Mouse (Mus musculus): ENCODE data around the gene Creld2. TPM values are rescaled to one million over a fixed set of nuclear protein-coding genes. Genes with fewer than 3 reads are reported as not detected.

The Creld2 gene
- total and polyA plus RNA-seq, 2 experiments = 32.6 to 51.4 TPM

- Histone ChIP-seq H3K4me3 (ENCODE audit: insufficient read depth, low read depth, low read length) (no peak overlapping the region), H3K36me3 (ENCODE audit: control insufficient read depth, insufficient read depth, low read length) (no peaks in the 10 kb centered on the region), H3K9ac (ENCODE audit: low read depth, low read length) (no peak overlapping the region), H3K4me1 (ENCODE audit: control insufficient read depth, insufficient read depth, low read length) (peaks cover 42% of the 10 kb centered on the region), H3K79me2 (ENCODE audit: control insufficient read depth, insufficient read depth, low read length) (peaks cover under 1% of the 10 kb centered on the region), H3K27me3 (ENCODE audit: control insufficient read depth, insufficient read depth, low read length) (no peaks in the 10 kb centered on the region), H3K27ac (replicated peaks; ENCODE audit: insufficient read depth, low read depth, low read length) (peak overlapping the region; percentile 64)
- TF ChIP-seq CTCF (IDR thresholded peaks at IDR 0.05; ENCODE audit: low read depth, low read length) = no peak
- TF ChIP-seq POLR2A (IDR thresholded peaks at IDR 0.05; ENCODE audit: extremely low read depth, insufficient read depth, low read length) = no peak
- 90% methylated on average over 7 of the region's 7 CpGs for WGBS
- no peak for DNase-seq (ENCODE audit: extremely low read depth, low read depth, low spot score)
Observed at GRCm38 (mm10) chr15:88857361-88857760, 37.9 kb downstream of the Creld2 start.

GRCm38 (mm10) chr15:88858141-88858541 lies 38.7 kb downstream of the Creld2 start:
- peaks cover 8% of the 10 kb centered on the region for H3K79me2 ChIP-seq (ENCODE audit: control insufficient read depth, insufficient read depth, low read length)
- H3K27ac ChIP-seq (replicated peaks; ENCODE audit: insufficient read depth, low read depth, low read length) = peak overlapping the region; percentile 89
- TF ChIP-seq CTCF (IDR thresholded peaks at IDR 0.05; ENCODE audit: low read depth, low read length) (no peak), POLR2A (IDR thresholded peaks at IDR 0.05; ENCODE audit: extremely low read depth, insufficient read depth, low read length) (no peak)
- peak; percentile 94 for DNase-seq (ENCODE audit: extremely low read depth, low read depth, low spot score)
- peak overlapping the region; percentile 36; the same call in 1 of the 2 replicates for H3K9ac ChIP-seq (ENCODE audit: low read depth, low read length)
- H3K27me3 ChIP-seq (ENCODE audit: control insufficient read depth, insufficient read depth, low read length) = no peaks in the 10 kb centered on the region
- WGBS = 24% methylated on average over 3 of the region's 3 CpGs
- no peaks in the 10 kb centered on the region for H3K36me3 ChIP-seq (ENCODE audit: control insufficient read depth, insufficient read depth, low read length)
- H3K4me3 ChIP-seq (ENCODE audit: insufficient read depth, low read depth, low read length) = no peak overlapping the region
- H3K4me1 ChIP-seq (ENCODE audit: control insufficient read depth, insufficient read depth, low read length) = peaks cover 35% of the 10 kb centered on the region

GRCm38 (mm10) chr15:88858707-88859106 lies 39.3 kb downstream of the Creld2 start:
- TF ChIP-seq CTCF (IDR thresholded peaks at IDR 0.05; ENCODE audit: low read depth, low read length) = no peak
- TF ChIP-seq POLR2A (IDR thresholded peaks at IDR 0.05; ENCODE audit: extremely low read depth, insufficient read depth, low read length) = no peak
- 38% methylated on average over 2 of the region's 2 CpGs for whole genome bisulfite sequencing
- Histone ChIP-seq H3K27me3 (ENCODE audit: control insufficient read depth, insufficient read depth, low read length) (no peaks in the 10 kb centered on the region), H3K9ac (ENCODE audit: low read depth, low read length) (no peak overlapping the region), H3K4me3 (ENCODE audit: insufficient read depth, low read depth, low read length) (no peak overlapping the region), H3K4me1 (ENCODE audit: control insufficient read depth, insufficient read depth, low read length) (peaks cover 31% of the 10 kb centered on the region), H3K79me2 (ENCODE audit: control insufficient read depth, insufficient read depth, low read length) (peaks cover 14% of the 10 kb centered on the region), H3K36me3 (ENCODE audit: control insufficient read depth, insufficient read depth, low read length) (no peaks in the 10 kb centered on the region; the same call in 1 of the 2 replicates), H3K27ac (replicated peaks; ENCODE audit: insufficient read depth, low read depth, low read length) (peak overlapping the region; percentile 89)
- no peak for DNase-seq (ENCODE audit: extremely low read depth, low read depth, low spot score)

DNA sequence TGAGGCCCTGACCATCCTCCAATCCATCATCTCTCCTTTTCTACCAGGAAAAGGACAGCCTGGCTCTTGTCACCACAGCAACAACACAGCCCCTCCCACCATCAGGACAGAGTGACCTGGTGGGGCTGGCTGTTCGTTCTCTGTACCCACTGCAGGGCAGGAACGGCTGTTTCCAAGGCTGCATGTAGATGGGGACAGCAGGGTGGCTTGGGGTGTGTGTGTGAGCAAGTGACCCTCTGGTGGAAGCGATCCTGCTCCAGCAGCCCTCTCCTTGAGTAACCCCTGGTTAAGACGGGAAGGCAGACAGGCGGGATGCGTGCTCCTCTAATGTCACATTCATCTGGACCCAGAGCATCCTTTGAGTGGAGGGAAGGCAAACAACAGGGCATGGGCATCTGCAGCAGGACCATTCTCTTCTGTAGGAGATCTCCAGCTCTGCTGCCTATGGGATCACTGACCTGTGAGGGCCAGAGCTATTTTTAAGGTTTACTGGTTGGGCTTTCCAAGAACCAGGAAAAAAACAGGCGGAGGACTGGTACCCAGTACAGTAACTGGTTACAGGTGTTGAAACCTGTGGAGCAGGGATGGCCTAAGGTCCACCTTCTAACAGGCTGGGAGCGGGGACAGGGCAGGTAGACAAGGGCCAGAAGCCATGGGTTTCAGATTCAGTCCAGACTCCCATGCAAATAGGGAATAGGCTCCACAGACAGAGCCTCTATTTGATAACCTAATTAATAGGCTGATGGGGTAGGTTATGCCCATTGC lies 39.9 kb downstream of the Creld2 start:
- WGBS = 67% methylated on average over 8 of the region's 8 CpGs
- TF ChIP-seq POLR2A (IDR thresholded peaks at IDR 0.05; ENCODE audit: extremely low read depth, insufficient read depth, low read length) = no peak
- TF ChIP-seq CTCF (IDR thresholded peaks at IDR 0.05; ENCODE audit: low read depth, low read length) = no peak
- Histone ChIP-seq H3K36me3 (ENCODE audit: control insufficient read depth, insufficient read depth, low read length) (peaks cover 2% of the 10 kb centered on the region; the same call in 1 of the 2 replicates), H3K27ac (replicated peaks; ENCODE audit: insufficient read depth, low read depth, low read length) (no peak overlapping the region), H3K9ac (ENCODE audit: low read depth, low read length) (no peak overlapping the region), H3K79me2 (ENCODE audit: control insufficient read depth, insufficient read depth, low read length) (peaks cover 14% of the 10 kb centered on the region), H3K4me1 (ENCODE audit: control insufficient read depth, insufficient read depth, low read length) (peaks cover 27% of the 10 kb centered on the region), H3K27me3 (ENCODE audit: control insufficient read depth, insufficient read depth, low read length) (no peaks in the 10 kb centered on the region), H3K4me3 (ENCODE audit: insufficient read depth, low read depth, low read length) (no peak overlapping the region)
- DNase-seq (ENCODE audit: extremely low read depth, low read depth, low spot score) = no peak

- DNase-seq (ENCODE audit: extremely low read depth, low read depth, low spot score) = no peak
- peak overlapping the region; percentile 78 for H3K27ac ChIP-seq (replicated peaks; ENCODE audit: insufficient read depth, low read depth, low read length)
- H3K4me3 ChIP-seq (ENCODE audit: insufficient read depth, low read depth, low read length) = no peak overlapping the region
- H3K27me3 ChIP-seq (ENCODE audit: control insufficient read depth, insufficient read depth, low read length) = no peaks in the 10 kb centered on the region
- no peak for TF ChIP-seq CTCF (IDR thresholded peaks at IDR 0.05; ENCODE audit: low read depth, low read length)
- TF ChIP-seq POLR2A (IDR thresholded peaks at IDR 0.05; ENCODE audit: extremely low read depth, insufficient read depth, low read length) = no peak
- peaks cover 15% of the 10 kb centered on the region for H3K36me3 ChIP-seq (ENCODE audit: control insufficient read depth, insufficient read depth, low read length)
- no peak overlapping the region for H3K9ac ChIP-seq (ENCODE audit: low read depth, low read length)
- H3K4me1 ChIP-seq (ENCODE audit: control insufficient read depth, insufficient read depth, low read length) = peaks cover 27% of the 10 kb centered on the region
- WGBS = 90% methylated on average over 3 of the region's 3 CpGs
- peaks cover 18% of the 10 kb centered on the region for H3K79me2 ChIP-seq (ENCODE audit: control insufficient read depth, insufficient read depth, low read length)
Observed at GRCm38 (mm10) chr15:88860781-88861180, 41.3 kb downstream of the Creld2 start.

All from liver, adult 2 months (tissue).